Mouse (Mus musculus): Measurements from ENCODE around the gene Tifab. TPM values are rescaled to one million over a fixed set of nuclear protein-coding genes. Genes with fewer than 3 reads are reported as not detected.
"Not testable (repeated sequence)": the region's sequence is repeated elsewhere in the genome, so short reads cannot be mapped to it uniquely, and the experiment has no call there.

Gene Tifab
- polyA plus RNA-seq, 1 experiment: not detected

DNA sequence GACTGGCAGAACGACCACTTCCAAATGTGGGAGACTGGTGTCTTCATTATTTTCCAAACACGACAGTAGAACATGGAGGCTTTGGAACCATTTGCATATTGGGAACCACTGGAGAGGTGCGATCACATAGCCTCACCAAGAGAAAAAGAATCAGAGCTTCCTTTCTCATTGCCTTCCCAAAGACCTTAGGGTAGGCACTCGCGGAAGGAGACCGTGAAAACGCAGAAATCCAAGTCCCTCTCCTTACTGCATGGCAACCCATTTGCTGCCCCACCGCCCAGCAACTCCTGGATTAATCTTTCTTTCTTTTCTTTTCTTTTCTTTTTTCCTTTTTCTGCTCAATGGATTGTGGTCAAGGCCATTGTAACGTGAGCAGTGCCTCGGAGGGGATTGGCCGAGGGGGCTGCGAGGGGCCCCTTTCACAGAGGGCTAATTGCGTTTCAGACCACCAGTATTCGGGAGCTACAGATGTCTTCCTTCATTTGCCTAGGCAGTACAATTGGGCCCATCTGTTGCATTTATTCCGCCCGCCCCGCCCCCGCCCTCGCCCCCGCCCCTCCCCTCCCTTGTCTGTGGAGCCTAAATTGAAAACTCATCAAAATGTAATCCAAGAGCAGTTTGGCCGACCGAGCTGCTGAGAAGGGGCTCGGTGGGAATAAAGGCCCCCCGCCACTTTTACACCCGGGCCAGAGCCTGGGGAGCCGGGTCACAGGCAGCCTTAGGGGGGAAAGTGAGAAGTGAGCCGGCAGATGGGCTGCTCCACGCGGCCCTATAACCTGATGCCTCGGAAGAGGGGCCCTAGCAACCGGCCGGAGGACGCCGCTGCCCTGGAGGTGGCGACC lies 29.8 kb upstream of the Tifab start:
- no peak overlapping the region for H3ac ChIP-seq (ENCODE audit: control insufficient read depth, insufficient read length, low read depth)
- peaks cover 28% of the 10 kb centered on the region for H3K27me3 ChIP-seq (ENCODE audit: control insufficient read depth, insufficient read depth, insufficient read length)
- no peaks in the 10 kb centered on the region for H3K36me3 ChIP-seq (ENCODE audit: control insufficient read depth, insufficient read depth)
- no peaks in the 10 kb centered on the region for H3K79me2 ChIP-seq (ENCODE audit: control insufficient read depth, insufficient read depth)
- no peaks in the 10 kb centered on the region for H3K79me3 ChIP-seq (ENCODE audit: low read depth)
- TF ChIP-seq CTCF (IDR thresholded peaks at IDR 0.05; ENCODE audit: control insufficient read depth, insufficient read depth, insufficient read length): no peak
- TF ChIP-seq MAX (IDR thresholded peaks at IDR 0.05): no peak
- TF ChIP-seq MYOG (IDR thresholded peaks at IDR 0.05; ENCODE audit: control insufficient read depth, extremely low read depth, insufficient read length): no peak
- no peak for TF ChIP-seq USF1 (IDR thresholded peaks at IDR 0.05; ENCODE audit: low read depth)
- TF ChIP-seq CEBPB (IDR thresholded peaks at IDR 0.05; ENCODE audit: low read depth): no peak
- TF ChIP-seq MYOD1 (IDR thresholded peaks at IDR 0.05; ENCODE audit: control insufficient read depth, insufficient read length, low read depth): no peak
- no peak for TF ChIP-seq FOSL1 (IDR thresholded peaks at IDR 0.05; ENCODE audit: insufficient read depth, low read length, poor library complexity, severe bottlenecking)
- no peak overlapping the region for H3K4me3 ChIP-seq (ENCODE audit: insufficient read depth, poor library complexity, severe bottlenecking)

DNA sequence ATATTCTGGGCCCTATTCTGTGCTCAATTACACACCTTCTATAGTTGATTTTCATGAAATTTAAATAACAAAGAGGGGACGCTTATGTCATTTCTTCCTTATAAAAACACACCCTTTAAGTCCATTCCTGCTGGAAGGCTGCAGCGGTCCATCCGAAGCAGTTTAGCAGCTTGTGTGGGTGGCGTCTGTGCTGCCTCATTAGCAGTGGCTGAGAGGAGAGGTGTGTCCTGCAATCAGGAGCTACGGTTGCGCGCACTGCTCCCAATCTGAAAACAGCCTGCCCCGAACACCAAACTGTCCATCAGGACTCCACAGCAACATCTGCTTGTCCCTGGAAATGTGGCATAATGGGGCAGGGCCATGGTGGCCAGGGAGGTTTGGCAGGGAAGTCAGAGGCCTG lies 20.8 kb upstream of the Tifab start:
- Histone ChIP-seq H3K36me3 (ENCODE audit: control insufficient read depth, insufficient read depth) (no peaks in the 10 kb centered on the region), H3K79me2 (ENCODE audit: control insufficient read depth, insufficient read depth) (no peaks in the 10 kb centered on the region)
- TF ChIP-seq USF1 (IDR thresholded peaks at IDR 0.05; ENCODE audit: low read depth): no peak
- TF ChIP-seq CTCF (IDR thresholded peaks at IDR 0.05; ENCODE audit: control insufficient read depth, insufficient read depth, insufficient read length): no peak
- TF ChIP-seq CEBPB (IDR thresholded peaks at IDR 0.05; ENCODE audit: low read depth): no peak
- no peak for TF ChIP-seq FOSL1 (IDR thresholded peaks at IDR 0.05; ENCODE audit: insufficient read depth, low read length, poor library complexity, severe bottlenecking)
- no peak for TF ChIP-seq MYOG (IDR thresholded peaks at IDR 0.05; ENCODE audit: control insufficient read depth, extremely low read depth, insufficient read length)
- no peak for TF ChIP-seq MYOD1 (IDR thresholded peaks at IDR 0.05; ENCODE audit: control insufficient read depth, insufficient read length, low read depth)
- no peak for TF ChIP-seq MAX (IDR thresholded peaks at IDR 0.05)

DNA sequence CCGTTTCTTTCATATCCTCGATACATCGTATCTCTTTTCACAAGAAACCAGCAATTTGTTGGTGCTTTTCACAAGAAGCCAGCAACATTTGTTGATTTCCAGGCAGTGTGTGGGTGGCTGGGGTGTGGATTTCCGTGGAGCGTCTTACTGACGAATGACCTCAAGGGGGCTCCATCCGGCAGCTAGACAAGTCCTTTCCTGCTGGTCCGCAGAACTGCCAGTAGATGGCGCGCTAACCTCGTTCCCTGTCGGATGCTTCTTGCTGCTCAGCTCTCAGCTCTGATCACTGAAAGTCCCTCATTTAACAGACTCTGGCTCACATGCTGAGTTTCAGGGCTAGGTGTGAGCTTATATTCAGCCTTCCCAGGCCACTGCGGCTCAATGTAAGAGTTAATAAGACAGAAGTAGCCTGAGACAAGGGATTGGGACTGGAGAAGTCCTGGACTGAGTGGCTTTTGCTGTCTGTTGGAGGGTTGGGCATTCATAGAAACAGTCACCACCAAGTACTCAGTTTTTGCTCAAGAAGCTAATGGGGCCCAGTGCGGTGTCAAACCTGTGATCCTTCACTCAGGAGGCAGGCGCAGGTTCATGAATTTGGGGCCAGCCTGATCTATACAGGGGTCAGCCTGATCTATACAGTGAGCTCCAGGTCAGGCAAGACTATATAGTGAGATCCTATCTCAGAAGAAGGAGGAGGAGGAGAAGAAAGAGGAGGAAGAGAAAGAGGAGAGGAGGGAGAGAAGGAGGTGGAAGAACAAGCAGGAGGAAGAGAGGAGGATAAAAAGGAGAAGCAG lies 19.0 kb upstream of the Tifab start:
- H3K27me3 ChIP-seq (ENCODE audit: control insufficient read depth, insufficient read depth, insufficient read length): peaks cover 20% of the 10 kb centered on the region
- TF ChIP-seq MYOD1 (IDR thresholded peaks at IDR 0.05; ENCODE audit: control insufficient read depth, insufficient read length, low read depth): no peak
- TF ChIP-seq CTCF (IDR thresholded peaks at IDR 0.05; ENCODE audit: control insufficient read depth, insufficient read depth, insufficient read length): peak; percentile 99
- no peak overlapping the region for H3K4me3 ChIP-seq (ENCODE audit: insufficient read depth, poor library complexity, severe bottlenecking)
- H3K79me2 ChIP-seq (ENCODE audit: control insufficient read depth, insufficient read depth): no peaks in the 10 kb centered on the region
- H3K79me3 ChIP-seq (ENCODE audit: low read depth): no peaks in the 10 kb centered on the region
- H3K36me3 ChIP-seq (ENCODE audit: control insufficient read depth, insufficient read depth): no peaks in the 10 kb centered on the region
- no peak overlapping the region for H3ac ChIP-seq (ENCODE audit: control insufficient read depth, insufficient read length, low read depth)

More for the DNA sequence above, 20.8 kb upstream of the Tifab start:
- Histone ChIP-seq H3ac (ENCODE audit: control insufficient read depth, insufficient read length, low read depth) (no peak overlapping the region), H3K27me3 (ENCODE audit: control insufficient read depth, insufficient read depth, insufficient read length) (peaks cover 17% of the 10 kb centered on the region), H3K4me3 (ENCODE audit: insufficient read depth, poor library complexity, severe bottlenecking) (no peak overlapping the region), H3K79me3 (ENCODE audit: low read depth) (no peaks in the 10 kb centered on the region)

GRCm38 (mm10) chr13:56197031-56197430 lies 18.3 kb upstream of the Tifab start:
- Histone ChIP-seq H3K79me3 (ENCODE audit: low read depth) (no peaks in the 10 kb centered on the region), H3ac (ENCODE audit: control insufficient read depth, insufficient read length, low read depth) (no peak overlapping the region), H3K4me3 (ENCODE audit: insufficient read depth, poor library complexity, severe bottlenecking) (no peak overlapping the region), H3K36me3 (ENCODE audit: control insufficient read depth, insufficient read depth) (no peaks in the 10 kb centered on the region), H3K79me2 (ENCODE audit: control insufficient read depth, insufficient read depth) (no peaks in the 10 kb centered on the region), H3K27me3 (ENCODE audit: control insufficient read depth, insufficient read depth, insufficient read length) (peaks cover 20% of the 10 kb centered on the region)
- TF ChIP-seq USF1 (IDR thresholded peaks at IDR 0.05; ENCODE audit: low read depth): no peak
- no peak for TF ChIP-seq MAX (IDR thresholded peaks at IDR 0.05)
- TF ChIP-seq FOSL1 (IDR thresholded peaks at IDR 0.05; ENCODE audit: insufficient read depth, low read length, poor library complexity, severe bottlenecking): no peak

DNA sequence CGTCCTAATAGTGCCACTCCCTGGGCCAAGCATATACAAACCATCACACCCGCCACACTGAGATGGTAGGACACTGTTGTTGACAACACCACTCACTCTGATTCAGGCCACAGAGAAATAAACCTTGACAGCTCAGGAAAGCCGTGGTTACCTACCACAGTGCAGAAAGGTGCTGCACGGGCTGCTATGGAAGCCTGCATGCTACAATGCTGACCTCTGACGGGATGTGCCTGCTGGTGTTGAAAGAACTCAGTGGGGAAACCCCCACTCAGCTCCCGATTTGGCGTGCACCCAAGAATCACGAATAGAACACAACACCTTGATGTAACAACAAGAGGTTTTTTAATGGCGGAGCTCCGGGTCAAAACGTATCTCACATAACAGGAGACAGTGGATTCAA lies 17.1 kb upstream of the Tifab start:
- not testable (repeated sequence) for H3K36me3 ChIP-seq (ENCODE audit: control insufficient read depth, insufficient read depth); H3K79me2 ChIP-seq (ENCODE audit: control insufficient read depth, insufficient read depth); H3ac ChIP-seq (ENCODE audit: control insufficient read depth, insufficient read length, low read depth); H3K79me3 ChIP-seq (ENCODE audit: low read depth); H3K4me3 ChIP-seq (ENCODE audit: insufficient read depth, poor library complexity, severe bottlenecking)
- peaks cover 20% of the 10 kb centered on the region for H3K27me3 ChIP-seq (ENCODE audit: control insufficient read depth, insufficient read depth, insufficient read length)

DNA sequence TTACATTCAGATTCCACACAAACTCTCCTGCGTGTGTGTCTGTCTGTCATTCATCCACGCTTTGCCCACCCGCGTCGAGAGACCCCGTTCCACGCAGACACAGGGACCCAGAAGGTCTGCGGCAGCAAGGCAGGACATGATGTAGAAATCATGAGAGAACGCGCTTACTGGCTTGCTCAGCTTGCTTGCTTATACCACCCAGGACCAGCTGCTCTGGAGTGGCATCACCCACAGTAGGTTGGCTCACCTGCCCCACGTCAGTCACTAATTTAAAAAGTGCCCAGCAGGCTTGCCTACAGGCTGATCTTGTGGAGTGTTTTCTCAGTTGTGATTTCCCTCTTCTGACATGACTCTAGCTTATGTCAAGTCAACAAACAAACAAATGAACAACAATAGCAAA lies 15.5 kb upstream of the Tifab start:
- peak; percentile 19 for TF ChIP-seq MYOD1 (IDR thresholded peaks at IDR 0.05; ENCODE audit: control insufficient read depth, insufficient read length, low read depth)
- H3K79me2 ChIP-seq (ENCODE audit: control insufficient read depth, insufficient read depth); H3ac ChIP-seq (ENCODE audit: control insufficient read depth, insufficient read length, low read depth); H3K79me3 ChIP-seq (ENCODE audit: low read depth); H3K36me3 ChIP-seq (ENCODE audit: control insufficient read depth, insufficient read depth); H3K4me3 ChIP-seq (ENCODE audit: insufficient read depth, poor library complexity, severe bottlenecking): not testable (repeated sequence)
- peaks cover 14% of the 10 kb centered on the region for H3K27me3 ChIP-seq (ENCODE audit: control insufficient read depth, insufficient read depth, insufficient read length)
